Mouse (Mus musculus): ENCODE data around the gene Ceacam2. TPM values are rescaled to one million over a fixed set of nuclear protein-coding genes. Genes with fewer than 3 reads are reported as not detected.
"Not testable (repeated sequence)": the region's sequence is repeated elsewhere in the genome, so short reads cannot be mapped to it uniquely, and the experiment has no call there.

Ceacam2 gene
- polyA plus RNA-seq (2016; fragmentation: Nextera tagmentation; extraction: Ambion mirVana), result not detected in 2 replicates

- not testable (repeated sequence) for H3K4me3 ChIP-seq; H3K9ac ChIP-seq; H3K9me3 ChIP-seq; H3K36me3 ChIP-seq; H3K27me3 ChIP-seq (replicated peaks); H3K27ac ChIP-seq; H3K4me1 ChIP-seq; ATAC-seq (ENCODE audit: low FRiP score, low read depth); H3K4me2 ChIP-seq (replicated peaks)
- 75% methylated on average over 3 of the region's 3 CpGs for WGBS
These were observed at the start of gene Ceacam2 for GRCm38 (mm10) chr7:25539376-25539907. TSS of gene Ceacam2 (minus strand) at chr7:25539857.

- WGBS, result 83% methylated on average over 9 of the region's 9 CpGs
- H3K4me1 ChIP-seq, result no peaks in the 10 kb centered on the region
- H3K9me3 ChIP-seq, result no peaks in the 10 kb centered on the region
- no peak overlapping the region for H3K4me2 ChIP-seq (replicated peaks)
- ATAC-seq (ENCODE audit: low FRiP score, low read depth), result no peak
- H3K9ac ChIP-seq, result no peak overlapping the region
- no peak overlapping the region for H3K27ac ChIP-seq
- no peak overlapping the region for H3K4me3 ChIP-seq
- H3K27me3 ChIP-seq (replicated peaks), result no peaks in the 10 kb centered on the region
- H3K36me3 ChIP-seq, result no peaks in the 10 kb centered on the region
These were observed 45.9 kb upstream of the Ceacam2 start for GRCm38 (mm10) chr7:25585351-25586204.

GRCm38 (mm10) chr7:25584651-25585050 is 45.0 kb upstream of the Ceacam2 start:
- no peak overlapping the region for H3K4me3 ChIP-seq
- no peaks in the 10 kb centered on the region for H3K4me1 ChIP-seq
- no peaks in the 10 kb centered on the region for H3K9me3 ChIP-seq
- no peak overlapping the region for H3K4me2 ChIP-seq (replicated peaks)
- ATAC-seq (ENCODE audit: low FRiP score, low read depth), result no peak
- no peaks in the 10 kb centered on the region for H3K36me3 ChIP-seq
- H3K27ac ChIP-seq, result no peak overlapping the region
- no peak overlapping the region for H3K9ac ChIP-seq
- H3K27me3 ChIP-seq (replicated peaks), result no peaks in the 10 kb centered on the region
- 83% methylated on average over 5 of the region's 5 CpGs for WGBS

DNA sequence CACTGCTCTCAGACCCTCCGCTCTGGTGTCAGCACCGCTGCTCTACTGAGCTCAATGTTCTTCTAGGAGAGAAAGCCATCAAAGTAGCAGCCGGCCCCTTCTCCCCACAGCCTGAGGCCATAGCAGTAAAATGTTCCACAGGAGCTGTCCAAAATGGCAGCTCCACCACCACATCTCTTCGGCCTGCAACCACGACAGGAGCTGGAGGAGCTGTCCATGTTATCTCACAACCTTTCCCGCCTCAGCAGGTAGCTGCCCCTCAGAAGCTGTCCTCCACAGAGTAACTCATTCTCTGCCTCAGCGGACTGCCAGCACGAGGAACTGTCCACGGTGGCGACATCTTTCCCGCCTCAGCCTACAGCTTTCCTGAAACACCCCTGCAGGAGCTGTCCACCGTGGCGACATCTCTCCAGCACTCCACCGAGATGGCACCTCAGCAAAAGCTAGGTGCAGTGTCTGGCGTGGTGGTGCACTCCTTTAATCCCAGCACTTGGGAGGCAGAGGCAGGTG is 42.7 kb upstream of the Ceacam2 start:
- H3K36me3 ChIP-seq, result no peaks in the 10 kb centered on the region
- no peak overlapping the region for H3K4me3 ChIP-seq
- 88% methylated on average over 15 of the region's 15 CpGs for WGBS
- no peaks in the 10 kb centered on the region for H3K9me3 ChIP-seq
- no peak for ATAC-seq (ENCODE audit: low FRiP score, low read depth)
- no peak overlapping the region for H3K4me2 ChIP-seq (replicated peaks)
- no peaks in the 10 kb centered on the region for H3K27me3 ChIP-seq (replicated peaks)
- no peaks in the 10 kb centered on the region for H3K4me1 ChIP-seq
- H3K27ac ChIP-seq, result no peak overlapping the region
- no peak overlapping the region for H3K9ac ChIP-seq

- Histone ChIP-seq H3K27ac (no peak overlapping the region), H3K27me3 (replicated peaks) (no peaks in the 10 kb centered on the region), H3K4me1 (no peaks in the 10 kb centered on the region), H3K9me3 (no peaks in the 10 kb centered on the region), H3K36me3 (no peaks in the 10 kb centered on the region), H3K9ac (no peak overlapping the region), H3K4me2 (replicated peaks) (no peak overlapping the region), H3K4me3 (no peak overlapping the region)
- ATAC-seq (ENCODE audit: low FRiP score, low read depth), result no peak
- WGBS, result 89% methylated on average over 10 of the region's 10 CpGs
These were observed 39.8 kb upstream of the Ceacam2 start for GRCm38 (mm10) chr7:25579441-25579840.

DNA sequence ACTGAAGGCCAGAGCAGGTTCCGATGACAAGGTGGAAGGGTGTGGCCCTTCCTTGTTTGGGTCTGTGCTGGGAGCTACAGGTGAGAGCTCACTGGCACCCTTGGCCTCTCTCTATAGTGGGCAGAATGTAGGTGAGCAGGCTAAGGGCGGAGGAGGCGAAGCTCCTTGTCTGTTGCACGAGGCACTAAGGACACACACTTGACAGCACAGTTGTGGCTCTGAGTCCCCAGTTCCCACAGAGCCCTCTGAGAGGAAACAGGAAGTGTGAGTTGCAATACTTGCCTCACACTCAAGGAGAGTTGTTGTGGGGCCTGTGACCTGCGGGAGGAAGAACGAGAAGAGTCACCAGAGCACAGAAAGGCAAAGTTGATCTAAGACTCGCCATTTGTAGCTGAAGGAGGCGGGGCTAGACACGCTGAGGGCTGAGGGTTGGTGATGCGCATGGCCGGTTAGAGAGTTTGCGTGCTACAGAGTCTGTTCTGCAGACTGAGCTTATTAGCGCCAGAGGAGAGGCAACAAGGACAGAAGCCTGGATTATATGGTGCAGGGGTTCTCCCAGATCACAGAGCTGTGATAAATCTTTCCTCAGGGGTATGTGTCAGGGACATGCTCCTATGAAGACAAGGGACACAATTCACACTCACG is 37.3 kb upstream of the Ceacam2 start:
- H3K9me3 ChIP-seq; H3K27ac ChIP-seq; H3K27me3 ChIP-seq (replicated peaks); H3K4me3 ChIP-seq; H3K4me1 ChIP-seq; ATAC-seq (ENCODE audit: low FRiP score, low read depth); H3K36me3 ChIP-seq; H3K4me2 ChIP-seq (replicated peaks); H3K9ac ChIP-seq: not testable (repeated sequence)
- 76% methylated on average over 14 of the region's 14 CpGs for WGBS

GRCm38 (mm10) chr7:25576308-25576707 is 36.7 kb upstream of the Ceacam2 start:
- ATAC-seq (ENCODE audit: low FRiP score, low read depth); H3K4me1 ChIP-seq; H3K27me3 ChIP-seq (replicated peaks); H3K4me2 ChIP-seq (replicated peaks); H3K9me3 ChIP-seq; H3K27ac ChIP-seq; H3K36me3 ChIP-seq; H3K9ac ChIP-seq; H3K4me3 ChIP-seq: not testable (repeated sequence)
- WGBS, result 45% methylated on average over 6 of the region's 6 CpGs

DNA sequence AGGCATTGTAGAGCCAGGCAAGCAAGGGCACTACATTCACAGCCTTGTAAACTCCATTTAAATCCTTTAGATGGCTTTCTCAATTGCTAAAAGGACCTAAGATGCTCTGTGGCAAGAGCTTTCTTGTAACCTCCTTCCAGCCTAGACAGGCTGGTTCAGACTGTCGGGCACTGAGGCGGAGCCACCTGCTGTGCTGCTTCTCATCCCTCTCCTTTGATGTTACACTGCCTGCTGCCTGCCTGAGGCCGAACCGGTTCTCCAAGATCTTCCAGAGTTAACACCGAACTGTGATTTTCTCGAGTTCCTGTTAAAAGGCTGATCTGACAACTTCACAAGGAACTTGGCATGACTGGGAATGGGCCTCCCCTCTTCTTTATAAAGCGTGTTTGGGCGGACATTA is 36.2 kb upstream of the Ceacam2 start:
- no peaks in the 10 kb centered on the region for H3K9me3 ChIP-seq
- no peak overlapping the region for H3K4me2 ChIP-seq (replicated peaks)
- WGBS, result 16% methylated on average over 8 of the region's 8 CpGs
- H3K27ac ChIP-seq, result no peak overlapping the region
- H3K27me3 ChIP-seq (replicated peaks), result no peaks in the 10 kb centered on the region
- no peaks in the 10 kb centered on the region for H3K36me3 ChIP-seq
- no peak overlapping the region for H3K4me3 ChIP-seq
- no peaks in the 10 kb centered on the region for H3K4me1 ChIP-seq
- ATAC-seq (ENCODE audit: low FRiP score, low read depth), result no peak
- H3K9ac ChIP-seq, result no peak overlapping the region

GRCm38 (mm10) chr7:25575105-25575504 is 35.4 kb upstream of the Ceacam2 start:
- no peaks in the 10 kb centered on the region for H3K27me3 ChIP-seq (replicated peaks)
- no peak overlapping the region for H3K4me3 ChIP-seq
- H3K9ac ChIP-seq, result no peak overlapping the region
- H3K27ac ChIP-seq, result no peak overlapping the region
- H3K9me3 ChIP-seq, result no peaks in the 10 kb centered on the region
- 89% methylated on average over 5 of the region's 5 CpGs for WGBS
- no peak overlapping the region for H3K4me2 ChIP-seq (replicated peaks)
- no peak for ATAC-seq (ENCODE audit: low FRiP score, low read depth)
- no peaks in the 10 kb centered on the region for H3K36me3 ChIP-seq
- no peaks in the 10 kb centered on the region for H3K4me1 ChIP-seq

GRCm38 (mm10) chr7:25573806-25574205 is 34.1 kb upstream of the Ceacam2 start:
- H3K36me3 ChIP-seq; H3K27me3 ChIP-seq (replicated peaks); H3K4me2 ChIP-seq (replicated peaks); H3K9me3 ChIP-seq; ATAC-seq (ENCODE audit: low FRiP score, low read depth); H3K9ac ChIP-seq; H3K4me1 ChIP-seq; H3K27ac ChIP-seq; H3K4me3 ChIP-seq: not testable (repeated sequence)
- 79% methylated on average over 5 of the region's 5 CpGs for WGBS

GRCm38 (mm10) chr7:25568721-25569120 is 29.1 kb upstream of the Ceacam2 start:
- H3K4me1 ChIP-seq, result no peaks in the 10 kb centered on the region
- H3K27ac ChIP-seq, result no peak overlapping the region
- 0 out of 2 replicates have a peak, but pooled peaks cover 5% of the 10 kb centered on the region for H3K9me3 ChIP-seq
- H3K4me3 ChIP-seq, result no peak overlapping the region
- no peak overlapping the region for H3K4me2 ChIP-seq (replicated peaks)
- no peaks in the 10 kb centered on the region for H3K36me3 ChIP-seq
- no peak overlapping the region for H3K9ac ChIP-seq
- H3K27me3 ChIP-seq (replicated peaks), result no peaks in the 10 kb centered on the region
- WGBS, result 96% methylated on average over 7 of the region's 7 CpGs
- no peak for ATAC-seq (ENCODE audit: low FRiP score, low read depth)

- not testable (repeated sequence) for H3K4me3 ChIP-seq; H3K36me3 ChIP-seq; H3K9ac ChIP-seq; H3K27ac ChIP-seq; H3K4me2 ChIP-seq (replicated peaks); H3K27me3 ChIP-seq (replicated peaks); H3K9me3 ChIP-seq; H3K4me1 ChIP-seq; ATAC-seq (ENCODE audit: low FRiP score, low read depth)
- WGBS, result 70% methylated on average over 8 of the region's 8 CpGs
These were observed 1.8 kb upstream of the Ceacam2 start for GRCm38 (mm10) chr7:25541464-25541863.

Measured in neural tube, embryonic 12.5 days (tissue).